Mouse (Mus musculus): ENCODE results near the gene Igf1r.

DNA sequence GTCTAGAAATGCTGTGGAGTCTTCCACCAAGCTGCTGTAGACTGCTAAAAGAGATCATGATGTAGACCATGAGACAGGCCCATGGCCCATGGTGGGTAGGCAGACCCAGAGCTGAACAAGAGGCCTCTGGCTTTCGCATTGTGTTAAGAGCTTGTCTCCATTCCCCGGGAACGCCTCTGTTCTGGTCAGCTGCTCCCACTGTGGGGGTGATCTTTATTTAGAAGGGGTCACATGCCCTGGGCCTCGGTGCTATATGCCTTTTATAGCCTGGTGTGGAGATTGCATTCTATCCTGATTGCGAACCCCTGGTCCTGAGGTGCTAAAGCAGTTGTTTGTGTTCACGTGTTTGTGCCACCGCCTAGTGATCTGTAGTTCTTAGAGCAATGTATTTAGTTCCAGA, 57.5 kb downstream of the Igf1r start:
- TF ChIP-seq CTCF (IDR thresholded peaks at IDR 0.05; ENCODE audit: low read depth) (no peak), EP300 (optimal IDR thresholded peaks at IDR 0.05) (no peak)
